In genomic region chr19:34151909-34152308, GRCm38 (mm10) we compare ENCODE assay signal across 10 mouse cellular contexts. TPM values are rescaled to one million over a fixed set of nuclear protein-coding genes. Genes with fewer than 3 reads are reported as not detected.
DNase-seq lines count a peak whose midpoint lies in the region; ATAC-seq and TF ChIP-seq lines count a peak whose summit lies in the region.
"Had no signal": no experiment of that assay in that cellular context is flagged by ENCODE, and none has a peak within 500 bp of the region (broad histone marks: within the 10 kb centered on the region; RNA-seq: fewer than 3 reads in every experiment).

No protein-coding gene starts in this region.

- H3K27ac ChIP-seq in heart, embryonic 12.5 days (ENCODE audit: poor library complexity, severe bottlenecking) = no peak overlapping the region
- no peak overlapping the region for H3K27ac ChIP-seq in stomach, postnatal 0 days (replicated peaks)
- H3K27ac ChIP-seq: limb, embryonic 15.5 days had no signal

- no peak overlapping the region for H3K4me2 ChIP-seq in heart, embryonic 12.5 days
- H3K4me2 ChIP-seq in stomach, postnatal 0 days (replicated peaks; ENCODE audit: low read depth) = no peak overlapping the region
- H3K4me2 ChIP-seq: limb, embryonic 15.5 days had no signal

- no peaks in the 10 kb centered on the region for H3K27me3 ChIP-seq in heart, embryonic 12.5 days (replicated peaks)
- H3K27me3 ChIP-seq in stomach, postnatal 0 days (ENCODE audit: control insufficient read depth, insufficient read depth, low read length) = no peaks in the 10 kb centered on the region
- H3K27me3 ChIP-seq: limb, embryonic 15.5 days had no signal

- no peaks in the 10 kb centered on the region for H3K36me3 ChIP-seq in heart, embryonic 12.5 days
- no peaks in the 10 kb centered on the region for H3K36me3 ChIP-seq in stomach, postnatal 0 days (ENCODE audit: control insufficient read depth, insufficient read depth, low read length)
- H3K36me3 ChIP-seq: limb, embryonic 15.5 days had no signal

- TF ChIP-seq CTCF in stomach, postnatal 0 days (IDR thresholded peaks at IDR 0.05; ENCODE audit: low read depth) = peak; percentile 84

- no peaks in the 10 kb centered on the region for H3K9me3 ChIP-seq in heart, embryonic 12.5 days (replicated peaks)
- H3K9me3 ChIP-seq in stomach, postnatal 0 days (ENCODE audit: control insufficient read depth, low read length) = no peaks in the 10 kb centered on the region
- H3K9me3 ChIP-seq: limb, embryonic 15.5 days had no signal

- DNase-seq in heart, postnatal 4 days = peak; percentile 14
- DNase-seq in right cerebral cortex, adult 2 months (ENCODE audit: low spot score in 2 of 2) = peak; percentile 7 to 15
- DNase-seq in right cerebral cortex, postnatal 14 days = no peak
- DNase-seq in stomach, postnatal 0 days (ENCODE audit: low spot score) = no peak
- no peak for DNase-seq in urinary bladder, postnatal 36 days (ENCODE audit: low spot score in 2 of 2)
- DNase-seq in kidney, postnatal 25 days = no peak

- ATAC-seq in heart, embryonic 12.5 days (ENCODE audit: insufficient number of reproducible peaks, low FRiP score) = no peak
- peak; percentile 63; the same call in 1 of the 2 replicates for ATAC-seq in common myeloid progenitor, adult 5-6 weeks (replicated peaks; ENCODE audit: low read depth, poor library complexity, severe bottlenecking)
- no peak for ATAC-seq in stomach, postnatal 0 days (ENCODE audit: low FRiP score, low TSS enrichment)

- H3K4me1 ChIP-seq in heart, embryonic 12.5 days (replicated peaks) = no peaks in the 10 kb centered on the region
- no peaks in the 10 kb centered on the region for H3K4me1 ChIP-seq in stomach, postnatal 0 days (replicated peaks; ENCODE audit: control insufficient read depth, insufficient read depth)
- H3K4me1 ChIP-seq: limb, embryonic 15.5 days had no signal

- WGBS in heart, embryonic 12.5 days = 69% methylated on average over 1 of the region's 1 CpGs
- 59% methylated on average over 1 of the region's 1 CpGs for WGBS in stomach, postnatal 0 days

- TF ChIP-seq EP300 in stomach, postnatal 0 days (optimal IDR thresholded peaks at IDR 0.05) = no peak

- H3K4me3 ChIP-seq in heart, embryonic 12.5 days = no peak overlapping the region
- no peak overlapping the region for H3K4me3 ChIP-seq in stomach, postnatal 0 days (ENCODE audit: low read depth, low read length)
- H3K4me3 ChIP-seq: limb, embryonic 15.5 days had no signal

- H3K9ac ChIP-seq in heart, embryonic 12.5 days = no peak overlapping the region
- H3K9ac ChIP-seq in stomach, postnatal 0 days (ENCODE audit: low read length) = no peak overlapping the region
- H3K9ac ChIP-seq: limb, embryonic 15.5 days had no signal

RNA-seq across cellular contexts. Expression of gene Ankrd22, which starts 13.9 kb away (rescaled TPM):
- total RNA-seq in heart, postnatal 4 days (2021) = not detected
- not detected in 2 replicates for polyA plus RNA-seq in heart, embryonic 12.5 days (2016; fragmentation: Nextera tagmentation; extraction: Ambion mirVana)
- 0.32 TPM in 1 of 2 replicates, not detected in the other for total RNA-seq in common myeloid progenitor, adult 5-6 weeks (2017)
- 16.3 and 17.4 TPM in 2 replicates for polyA plus RNA-seq in stomach, postnatal 0 days (2015; fragmentation: Nextera tagmentation; extraction: Ambion mirVana)
- polyA plus RNA-seq: small intestine, adult 2 months had no signal

RNA-seq across cellular contexts. Expression of gene Stambpl1, which starts 40.1 kb away (rescaled TPM):
- 1 to 10 TPM; 7.1 to 7.9 TPM for total RNA-seq in heart, postnatal 4 days (2021)
- polyA plus RNA-seq in heart, embryonic 12.5 days (2016; fragmentation: Nextera tagmentation; extraction: Ambion mirVana) = 5.2 and 6.9 TPM in 2 replicates
- total RNA-seq in common myeloid progenitor, adult 5-6 weeks (2017) = 8.0 and 12.1 TPM in 2 replicates
- polyA plus RNA-seq in stomach, postnatal 0 days (2015; fragmentation: Nextera tagmentation; extraction: Ambion mirVana) = 13.0 and 13.1 TPM in 2 replicates

RNA-seq across cellular contexts. Expression of gene Lipm, which starts 51.2 kb away (rescaled TPM):
- total RNA-seq in heart, postnatal 4 days (2021) = not detected
- polyA plus RNA-seq in heart, embryonic 12.5 days (2016; fragmentation: Nextera tagmentation; extraction: Ambion mirVana) = not detected in 2 replicates
- total RNA-seq in common myeloid progenitor, adult 5-6 weeks (2017) = not detected in 2 replicates
- polyA plus RNA-seq in stomach, postnatal 0 days (2015; fragmentation: Nextera tagmentation; extraction: Ambion mirVana) = 33.0 and 35.0 TPM in 2 replicates
- polyA plus RNA-seq: small intestine, adult 2 months had no signal

Comparison
In these comparisons a context has a peak if more than half of its experiments do, and no peak if none do; other contexts are left out.
1. DNase-seq: peak in heart, postnatal 4 days (single experiment) and right cerebral cortex, adult 2 months (2 of 2); none in right cerebral cortex, postnatal 14 days (single experiment), stomach, postnatal 0 days (single experiment), urinary bladder, postnatal 36 days (0 of 2) and kidney, postnatal 25 days (0 of 2).